Comparison of ENCODE assay signal across 21 mouse cellular contexts in genomic region chr12:14859809-14860570, GRCm38 (mm10).
DNase-seq lines count a peak whose midpoint lies in the region; ATAC-seq and TF ChIP-seq lines count a peak whose summit lies in the region.
"Had no signal": no experiment of that assay in that cellular context is flagged by ENCODE, and none has a peak within 500 bp of the region (broad histone marks: within the 10 kb centered on the region; RNA-seq: fewer than 3 reads in every experiment).

No protein-coding gene starts in this region.

- peak; percentile 15 for DNase-seq in embryonic facial prominence, embryonic 14.5 days (ENCODE audit: low spot score)
- no peak for DNase-seq in embryonic facial prominence, embryonic 10.5 days (ENCODE audit: low spot score)
- DNase-seq in kidney, postnatal 0 days (ENCODE audit: low spot score): peak; percentile 22
- DNase-seq in forebrain, postnatal 0 days: peak; percentile 47
- DNase-seq in cerebellum, postnatal 10 days: no peak
- no peak for DNase-seq in gastrocnemius, adult 18-20 months (ENCODE audit: low spot score)
- DNase-seq: adrenal gland, postnatal 10 days; B cell, adult 2 months; cerebellum, adult 2 months; cerebellum, postnatal 14 days; embryo, embryonic 11 days; gastrocnemius, postnatal 25 days; heart, postnatal 36 days; kidney, adult 2 months had no signal

- H3K9me3 ChIP-seq in embryonic facial prominence, embryonic 14.5 days (ENCODE audit: control insufficient read depth, low read length): no peaks in the 10 kb centered on the region
- no peaks in the 10 kb centered on the region for H3K9me3 ChIP-seq in embryonic facial prominence, embryonic 10.5 days
- H3K9me3 ChIP-seq in kidney, postnatal 0 days (replicated peaks; ENCODE audit: low read length): no peaks in the 10 kb centered on the region
- H3K9me3 ChIP-seq in kidney, embryonic 16.5 days (ENCODE audit: low read length): no peaks in the 10 kb centered on the region
- H3K9me3 ChIP-seq in forebrain, postnatal 0 days (ENCODE audit: low read length): no peaks in the 10 kb centered on the region
- H3K9me3 ChIP-seq: embryonic facial prominence, embryonic 12.5 days; G1E; heart, embryonic 13.5 days; hindbrain, embryonic 15.5 days had no signal

- H3K36me3 ChIP-seq in embryonic facial prominence, embryonic 14.5 days (ENCODE audit: control insufficient read depth, insufficient read depth, low read length): no peaks in the 10 kb centered on the region
- no peaks in the 10 kb centered on the region for H3K36me3 ChIP-seq in embryonic facial prominence, embryonic 10.5 days (replicated peaks)
- H3K36me3 ChIP-seq in kidney, postnatal 0 days (ENCODE audit: insufficient read depth, low read length): no peaks in the 10 kb centered on the region
- H3K36me3 ChIP-seq in kidney, embryonic 16.5 days (ENCODE audit: insufficient read depth, low read length): no peaks in the 10 kb centered on the region
- no peaks in the 10 kb centered on the region for H3K36me3 ChIP-seq in forebrain, postnatal 0 days (ENCODE audit: insufficient read depth)
- H3K36me3 ChIP-seq: embryonic facial prominence, embryonic 12.5 days; G1E; heart, embryonic 13.5 days; hindbrain, embryonic 15.5 days had no signal

- no peak overlapping the region for H3K4me2 ChIP-seq in embryonic facial prominence, embryonic 14.5 days (ENCODE audit: low read depth, low read length)
- no peak overlapping the region for H3K4me2 ChIP-seq in kidney, postnatal 0 days (ENCODE audit: low read length)
- no peak overlapping the region for H3K4me2 ChIP-seq in kidney, embryonic 16.5 days (replicated peaks; ENCODE audit: low read depth, low read length)
- H3K4me2 ChIP-seq in forebrain, postnatal 0 days (ENCODE audit: low read depth): no peak overlapping the region
- H3K4me2 ChIP-seq: embryonic facial prominence, embryonic 12.5 days; heart, embryonic 13.5 days; hindbrain, embryonic 15.5 days had no signal

- H3K4me1 ChIP-seq in embryonic facial prominence, embryonic 14.5 days (ENCODE audit: control insufficient read depth, insufficient read depth, low read length): no peaks in the 10 kb centered on the region
- H3K4me1 ChIP-seq in embryonic facial prominence, embryonic 10.5 days: no peaks in the 10 kb centered on the region
- no peaks in the 10 kb centered on the region for H3K4me1 ChIP-seq in kidney, postnatal 0 days (replicated peaks; ENCODE audit: insufficient read depth, low read length)
- no peaks in the 10 kb centered on the region for H3K4me1 ChIP-seq in kidney, embryonic 16.5 days (ENCODE audit: insufficient read depth, low read length)
- H3K4me1 ChIP-seq in forebrain, postnatal 0 days (ENCODE audit: insufficient read depth): no peaks in the 10 kb centered on the region
- H3K4me1 ChIP-seq: embryonic facial prominence, embryonic 12.5 days; heart, embryonic 13.5 days; hindbrain, embryonic 15.5 days had no signal

- WGBS in embryonic facial prominence, embryonic 14.5 days: 79% methylated on average over 1 of the region's 1 CpGs
- 73% methylated on average over 1 of the region's 1 CpGs for WGBS in embryonic facial prominence, embryonic 10.5 days
- WGBS in kidney, postnatal 0 days: 68% methylated on average over 1 of the region's 1 CpGs
- WGBS in kidney, embryonic 16.5 days: 65% methylated on average over 1 of the region's 1 CpGs
- WGBS in forebrain, postnatal 0 days: 30% methylated on average over 1 of the region's 1 CpGs

- no peak overlapping the region for H3K9ac ChIP-seq in embryonic facial prominence, embryonic 14.5 days (ENCODE audit: low read depth, low read length)
- no peak overlapping the region for H3K9ac ChIP-seq in kidney, postnatal 0 days (ENCODE audit: low read depth, low read length)
- no peak overlapping the region for H3K9ac ChIP-seq in kidney, embryonic 16.5 days (replicated peaks; ENCODE audit: low read length)
- H3K9ac ChIP-seq in forebrain, postnatal 0 days: no peak overlapping the region
- H3K9ac ChIP-seq: embryonic facial prominence, embryonic 12.5 days; heart, embryonic 13.5 days; hindbrain, embryonic 15.5 days had no signal

- H3K27ac ChIP-seq in embryonic facial prominence, embryonic 14.5 days (replicated peaks; ENCODE audit: low read depth, low read length): no peak overlapping the region
- H3K27ac ChIP-seq in embryonic facial prominence, embryonic 10.5 days (replicated peaks): no peak overlapping the region
- no peak overlapping the region for H3K27ac ChIP-seq in kidney, postnatal 0 days
- H3K27ac ChIP-seq in kidney, embryonic 16.5 days (ENCODE audit: low read length): no peak overlapping the region
- H3K27ac ChIP-seq in forebrain, postnatal 0 days (ENCODE audit: low read depth, low read length): no peak overlapping the region
- H3K27ac ChIP-seq: embryonic facial prominence, embryonic 12.5 days; heart, embryonic 13.5 days; hindbrain, embryonic 15.5 days had no signal

- no peak for ATAC-seq in embryonic facial prominence, embryonic 14.5 days (ENCODE audit: low read depth)
- no peak for ATAC-seq in kidney, postnatal 0 days (replicated peaks; ENCODE audit: low FRiP score, low read depth)
- no peak for ATAC-seq in kidney, embryonic 16.5 days (ENCODE audit: low FRiP score, low TSS enrichment)
- ATAC-seq in forebrain, postnatal 0 days: peak; percentile 69; the same call in 1 of the 2 replicates
- ATAC-seq: CD4-positive, CD25-positive, alpha-beta regulatory T cell, adult 4 months; intestine, embryonic 16.5 days had no signal

- no peak overlapping the region for H3K4me3 ChIP-seq in embryonic facial prominence, embryonic 14.5 days (ENCODE audit: low read depth, low read length)
- no peak overlapping the region for H3K4me3 ChIP-seq in embryonic facial prominence, embryonic 10.5 days
- H3K4me3 ChIP-seq in kidney, postnatal 0 days (replicated peaks; ENCODE audit: low read depth, low read length): no peak overlapping the region
- H3K4me3 ChIP-seq in kidney, embryonic 16.5 days (ENCODE audit: low read length): no peak overlapping the region
- no peak overlapping the region for H3K4me3 ChIP-seq in forebrain, postnatal 0 days (ENCODE audit: low read depth, low read length)
- H3K4me3 ChIP-seq: embryonic facial prominence, embryonic 12.5 days; heart, embryonic 13.5 days; hindbrain, embryonic 15.5 days had no signal

- H3K27me3 ChIP-seq in embryonic facial prominence, embryonic 14.5 days (replicated peaks; ENCODE audit: control insufficient read depth, insufficient read depth, low read length): no peaks in the 10 kb centered on the region
- no peaks in the 10 kb centered on the region for H3K27me3 ChIP-seq in embryonic facial prominence, embryonic 10.5 days (replicated peaks; ENCODE audit: low read depth, poor library complexity, severe bottlenecking)
- no peaks in the 10 kb centered on the region for H3K27me3 ChIP-seq in kidney, postnatal 0 days (ENCODE audit: insufficient read depth, low read length)
- H3K27me3 ChIP-seq in kidney, embryonic 16.5 days (ENCODE audit: insufficient read depth, low read length): no peaks in the 10 kb centered on the region
- no peaks in the 10 kb centered on the region for H3K27me3 ChIP-seq in forebrain, postnatal 0 days (ENCODE audit: insufficient read depth, low read length)
- H3K27me3 ChIP-seq: embryonic facial prominence, embryonic 12.5 days; heart, embryonic 13.5 days; hindbrain, embryonic 15.5 days had no signal

- TF ChIP-seq CTCF in kidney, postnatal 0 days (IDR thresholded peaks at IDR 0.05; ENCODE audit: low read depth): no peak
- no peak for TF ChIP-seq CTCF in forebrain, postnatal 0 days (IDR thresholded peaks at IDR 0.05; ENCODE audit: low read depth)

Comparison
In these comparisons a context has a peak if more than half of its experiments do, and no peak if none do; other contexts are left out.
1. DNase-seq: peak in embryonic facial prominence, embryonic 14.5 days (single experiment), kidney, postnatal 0 days (single experiment) and forebrain, postnatal 0 days (single experiment); none in embryonic facial prominence, embryonic 10.5 days (single experiment), cerebellum, postnatal 10 days (0 of 2) and gastrocnemius, adult 18-20 months (single experiment).